Mouse (Mus musculus) thymus, postnatal 0 days (tissue): ENCODE results near the gene Pum2. TPM values are rescaled to one million over a fixed set of nuclear protein-coding genes. Genes with fewer than 3 reads are reported as not detected.
"Not testable (repeated sequence)": the region's sequence is repeated elsewhere in the genome, so short reads cannot be mapped to it uniquely, and the experiment has no call there.

Source experiments
- DNase-seq: peaks from one replicate; pipeline ENCODE4 v3.0.0-alpha.2; 2015; ENCODE audit warnings: low spot score
- polyA plus RNA-seq: library from polyadenylated mRNA; unstranded; fragments of >200 nt; fragmentation: Nextera tagmentation; extraction: Ambion mirVana; gene quantifications from 2 replicates; pipeline ENCODE4 v1.2.1, GENCODE M21; 2015

The Pum2 gene
- 46.9 and 54.6 TPM in 2 replicates for polyA plus RNA-seq

GRCm38 (mm10) chr12:8673974-8674306, at the start of gene Pum2:
Gene Pum2, plus strand, starts transcription at chr12:8674134.
- DNase-seq, result peak; percentile 97

GRCm38 (mm10) chr12:8629537-8629936, 44.4 kb upstream of the Pum2 start:
- DNase-seq, result no peak

DNA sequence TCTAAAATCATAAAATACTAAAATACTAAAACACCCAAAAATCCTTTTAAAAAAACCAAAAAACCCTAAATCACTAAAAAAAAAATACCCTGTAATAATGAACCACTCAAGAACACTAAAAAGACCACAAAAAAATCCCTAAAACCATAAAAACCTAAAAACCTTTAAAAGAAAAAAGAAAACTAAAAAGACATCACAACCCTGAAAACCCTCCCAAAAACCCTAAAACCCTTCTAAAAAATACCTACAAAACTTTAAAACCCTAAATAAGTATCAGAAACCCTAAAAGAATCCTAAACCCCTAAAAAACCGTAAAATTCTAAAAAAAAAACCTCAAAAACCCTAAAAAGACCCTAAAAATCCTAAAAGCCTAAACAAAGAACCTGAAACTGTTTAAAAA, 42.2 kb upstream of the Pum2 start:
- no peak for DNase-seq

GRCm38 (mm10) chr12:8632737-8633365, 41.1 kb upstream of the Pum2 start:
- DNase-seq, result no peak

GRCm38 (mm10) chr12:8634306-8634705, 39.6 kb upstream of the Pum2 start:
- DNase-seq, result no peak

DNA sequence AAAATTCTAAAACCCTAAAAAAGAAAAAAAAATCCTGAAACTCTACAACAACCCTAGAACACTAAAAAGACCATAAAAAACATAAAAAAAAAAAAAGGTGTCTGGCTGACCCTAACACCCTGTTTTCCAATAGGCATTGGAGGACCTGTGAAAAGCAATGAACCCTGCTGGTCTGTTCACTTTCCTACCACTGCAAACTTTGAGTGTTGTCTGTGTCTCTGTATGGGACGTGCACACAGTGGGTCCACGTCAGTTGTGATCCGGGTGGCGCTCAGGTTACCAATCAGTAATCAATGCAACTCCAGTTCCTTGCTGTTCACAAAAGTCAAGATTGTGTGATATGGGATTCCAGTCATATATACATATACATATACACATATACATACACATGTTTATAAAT, 38.4 kb upstream of the Pum2 start:
- DNase-seq, result peak; percentile 36

DNA sequence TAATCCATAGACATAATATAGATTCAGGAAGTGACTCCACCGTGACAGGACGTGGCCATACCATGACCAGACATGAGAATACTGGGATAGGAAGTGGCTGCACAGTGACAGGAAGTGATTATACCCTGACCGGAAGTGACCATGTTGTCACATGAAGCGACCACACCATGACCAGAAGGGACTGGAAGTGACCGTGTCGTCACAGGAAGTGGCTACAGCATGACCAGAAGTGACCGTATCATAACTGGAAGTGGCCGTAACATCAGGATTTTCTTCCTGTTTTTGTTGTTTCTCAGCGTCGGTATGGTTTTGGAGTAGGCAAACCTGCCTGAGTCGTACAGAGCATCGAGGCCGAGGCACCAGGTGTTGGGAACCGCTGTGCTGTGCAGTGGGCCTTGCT, 37.0 kb upstream of the Pum2 start:
- DNase-seq, result peak; percentile 50

DNA sequence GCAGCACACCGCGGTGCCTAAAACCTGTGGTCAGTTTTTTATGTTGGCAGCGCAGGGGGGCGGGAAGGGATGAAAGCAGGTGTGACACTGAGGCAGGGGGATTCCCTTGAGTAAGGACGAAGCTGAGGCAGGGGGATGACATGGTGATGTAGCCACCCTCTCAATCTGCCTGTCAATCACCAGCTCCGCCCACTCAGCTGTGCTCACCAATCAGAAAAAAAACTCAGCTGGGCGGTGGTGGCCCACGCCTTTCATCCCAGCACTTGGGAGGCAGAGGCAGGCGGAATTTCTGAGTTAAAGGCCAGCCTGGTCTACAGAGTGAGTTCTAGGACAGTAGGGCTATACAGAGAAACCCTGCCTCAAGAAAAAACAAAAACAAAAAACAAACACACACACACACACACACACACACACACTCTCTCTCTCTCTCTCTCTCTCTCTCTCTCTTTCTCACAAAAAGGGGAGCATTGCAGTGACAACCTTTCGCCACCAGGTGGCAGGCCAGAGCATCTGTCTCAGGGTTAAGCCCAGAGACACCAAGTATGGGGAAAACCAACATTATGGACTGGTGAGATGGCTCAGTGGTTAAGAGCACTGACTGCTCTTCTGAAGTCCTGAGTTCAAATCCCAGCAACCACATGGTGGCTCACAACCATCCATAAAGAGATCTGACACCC, 35.4 kb upstream of the Pum2 start:
- DNase-seq, result peak; percentile 91

GRCm38 (mm10) chr12:8640186-8640585, 33.7 kb upstream of the Pum2 start:
- not testable (repeated sequence) for DNase-seq

- DNase-seq, result peak; percentile 96
These were observed 33.1 kb upstream of the Pum2 start for GRCm38 (mm10) chr12:8640711-8641424.

DNA sequence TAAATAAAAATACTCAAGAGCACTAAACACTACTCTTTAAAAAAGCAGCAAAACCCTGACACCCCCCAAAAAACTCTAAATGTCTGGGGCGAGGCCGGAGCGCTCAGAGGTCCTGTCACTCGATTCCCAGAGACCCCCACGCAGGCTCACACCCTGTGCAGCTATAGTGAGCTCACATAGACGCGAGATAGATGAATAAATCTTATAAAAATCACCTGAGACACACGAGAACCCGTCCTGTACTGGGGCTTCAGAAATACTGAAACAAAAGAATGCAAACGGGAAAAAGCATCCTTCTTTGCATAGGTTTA, 32.6 kb upstream of the Pum2 start:
- no peak for DNase-seq

- DNase-seq, result not testable (repeated sequence)
These were observed 25.7 kb upstream of the Pum2 start for GRCm38 (mm10) chr12:8648211-8648610.

DNA sequence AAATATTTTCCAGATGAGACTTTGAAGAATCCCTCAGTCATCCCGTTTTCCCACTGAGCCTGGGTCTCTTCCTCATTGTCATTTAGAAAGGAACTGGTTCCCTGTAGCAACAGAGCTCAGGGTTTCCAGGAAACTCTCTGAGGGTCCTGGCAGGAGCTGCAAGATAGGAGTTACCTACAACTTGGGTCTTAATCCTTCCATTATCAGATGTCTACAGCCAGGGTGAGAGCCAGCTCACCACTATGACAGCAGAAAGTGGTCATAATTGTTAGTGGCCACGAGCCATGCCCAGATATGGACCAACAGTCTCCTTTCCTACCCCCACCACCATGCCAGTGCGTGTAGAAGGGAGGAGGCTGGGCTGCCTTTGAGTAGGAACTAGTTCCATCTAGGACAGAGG, 23.9 kb upstream of the Pum2 start:
- not testable (repeated sequence) for DNase-seq

DNA sequence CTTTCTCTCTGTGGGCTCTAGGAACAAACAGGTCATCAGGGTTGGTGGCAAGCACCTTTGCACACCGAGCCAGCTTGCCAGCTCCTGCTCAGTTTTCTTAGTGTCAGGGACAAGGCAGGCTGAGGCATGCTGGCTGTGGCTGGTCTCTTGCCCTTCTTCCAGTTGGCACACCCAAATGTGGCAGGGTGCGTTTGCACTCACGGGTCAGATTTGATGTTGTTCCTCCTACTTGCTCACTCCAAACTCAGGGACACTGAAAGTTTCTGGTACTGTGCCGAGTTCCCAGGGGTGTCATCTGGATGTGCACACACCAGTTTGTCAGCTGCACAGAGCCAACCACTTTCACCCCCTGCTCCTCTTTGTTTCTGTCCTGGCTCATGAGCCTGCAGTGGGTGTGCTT, 17.3 kb upstream of the Pum2 start:
- no peak for DNase-seq

DNA sequence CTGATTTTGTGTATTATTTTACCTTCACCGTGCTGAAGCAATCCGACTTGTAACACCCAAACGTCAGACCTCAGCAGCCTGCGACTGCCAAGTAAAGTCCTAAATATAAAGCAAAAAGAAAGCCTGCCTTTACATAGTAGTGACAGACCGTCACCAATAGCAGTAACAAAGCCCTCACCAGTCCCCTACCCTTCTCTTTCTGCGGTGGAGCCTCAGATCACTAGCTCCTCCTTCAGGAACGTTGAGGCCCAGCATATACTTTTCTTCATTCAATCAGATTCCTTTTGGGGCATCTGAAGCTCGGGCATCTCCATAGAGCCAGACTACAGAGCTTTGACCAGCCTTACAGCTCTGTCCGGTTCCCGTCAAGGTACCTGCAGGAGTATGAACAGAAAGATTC, 16.8 kb upstream of the Pum2 start:
- DNase-seq, result no peak

DNA sequence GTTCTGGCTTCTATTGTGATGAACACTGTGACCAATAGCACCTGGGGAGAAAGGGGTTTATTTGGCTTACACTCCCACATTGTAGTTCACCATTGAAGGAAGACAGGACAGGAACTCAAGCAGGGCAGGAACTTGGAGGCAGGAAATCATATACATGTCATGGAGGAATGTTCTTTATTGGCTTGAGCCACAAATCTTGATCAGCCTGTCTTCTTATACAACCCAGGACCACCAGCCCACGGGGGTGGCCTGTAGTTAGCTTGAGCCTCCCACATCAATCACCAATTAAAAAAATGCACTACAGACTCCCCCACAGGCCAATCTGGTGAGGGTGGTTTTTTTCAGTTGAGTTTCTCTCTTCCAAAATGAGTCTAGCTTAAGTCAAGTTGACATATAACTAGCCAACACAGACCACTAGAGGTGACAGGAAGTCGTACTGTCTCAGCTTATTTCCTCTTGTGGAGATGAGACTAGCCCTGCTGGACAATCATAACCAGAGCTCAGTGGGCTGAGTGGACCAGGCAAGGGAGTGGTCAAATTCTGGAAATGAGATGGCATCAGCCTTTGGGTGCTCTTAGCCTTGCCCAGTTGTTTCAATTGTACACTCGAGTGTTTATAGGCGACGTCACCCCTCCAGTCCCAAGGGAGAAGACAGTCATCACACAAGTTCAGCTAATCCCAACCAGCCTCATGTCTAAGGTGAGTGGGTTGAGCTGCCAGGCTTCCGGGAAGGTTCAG, 16.1 kb upstream of the Pum2 start:
- no peak for DNase-seq

DNA sequence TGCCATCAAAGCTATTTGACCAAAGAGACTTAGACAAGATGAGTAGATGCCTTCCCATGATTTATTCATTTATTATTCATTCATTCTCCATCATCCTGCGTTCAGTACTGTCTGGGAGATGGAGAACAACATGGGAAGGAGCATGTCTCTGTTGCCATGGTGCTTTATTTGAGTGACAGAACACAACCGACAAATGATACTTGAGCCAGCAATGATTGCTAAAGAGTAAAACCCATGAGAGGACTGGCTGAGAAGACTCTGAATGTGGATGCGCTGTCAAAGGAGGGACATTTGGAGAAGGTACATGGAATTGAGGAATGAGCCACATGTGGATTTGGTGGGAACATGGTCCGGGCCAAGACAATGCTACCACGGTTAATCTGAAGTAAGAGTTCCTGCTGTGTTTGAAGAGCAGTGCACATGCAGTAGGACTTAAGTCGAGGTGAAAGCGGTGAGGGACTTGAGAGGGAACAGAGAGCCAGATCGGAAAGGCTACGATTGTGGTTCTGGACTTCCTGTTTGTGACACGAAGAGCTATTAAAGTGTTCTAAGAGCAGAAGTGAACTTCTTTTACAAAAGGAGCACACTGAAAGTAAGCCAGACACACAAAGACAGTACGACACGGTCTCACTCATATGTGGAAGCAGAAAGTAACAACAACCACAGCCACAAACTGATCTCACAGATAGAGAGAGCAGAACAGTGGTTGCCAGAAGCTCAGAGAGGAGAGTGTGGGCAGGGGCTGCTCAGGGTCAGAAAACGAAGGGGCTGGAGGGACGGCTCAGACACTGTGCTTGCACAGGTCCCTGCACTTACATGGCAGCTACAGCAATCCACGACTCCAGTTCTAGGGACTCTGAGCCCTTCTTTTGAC, 14.3 kb upstream of the Pum2 start:
- DNase-seq, result peak; percentile 32

- no peak for DNase-seq
These were observed 12.2 kb upstream of the Pum2 start for GRCm38 (mm10) chr12:8661747-8662146.

DNA sequence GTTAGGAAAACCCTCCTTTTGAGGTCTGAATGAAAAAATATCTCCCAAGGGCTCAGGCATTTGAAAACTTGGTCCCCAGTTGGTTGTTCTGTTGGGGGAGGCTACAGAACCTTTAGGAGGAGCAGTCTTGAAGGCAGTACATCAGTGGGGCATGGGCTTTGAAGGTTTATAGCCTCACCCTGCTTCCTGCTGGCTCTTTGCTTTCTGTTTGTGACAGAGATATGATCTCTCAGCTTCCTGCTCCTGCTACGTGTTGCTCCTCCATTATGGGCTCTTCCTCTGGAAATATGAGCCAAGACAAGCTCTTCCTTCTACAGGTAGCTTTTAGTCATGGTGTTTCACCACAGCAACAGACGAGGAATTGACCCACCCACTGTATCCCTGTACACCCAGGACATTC, 11.8 kb upstream of the Pum2 start:
- DNase-seq, result peak; percentile 68

DNA sequence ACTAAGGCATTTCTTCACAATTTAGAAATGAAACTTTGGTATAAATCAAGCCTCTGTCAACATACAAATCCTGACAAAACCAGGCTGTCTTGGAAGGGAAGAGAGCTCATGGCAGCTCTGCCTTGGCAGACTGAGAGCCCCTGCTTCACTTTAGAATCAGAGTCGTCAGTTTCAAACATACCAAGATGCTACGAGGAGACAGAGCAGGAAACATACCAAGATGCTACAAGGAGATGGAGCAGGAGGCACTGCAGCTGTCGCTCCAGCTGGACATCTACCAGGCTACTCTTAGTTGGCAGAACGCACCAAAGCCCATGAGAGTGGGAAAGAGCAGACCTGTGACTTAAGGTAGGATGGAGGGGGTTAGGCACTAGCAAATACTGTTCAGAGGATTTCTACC, 11.2 kb upstream of the Pum2 start:
- DNase-seq, result no peak
